Mouse (Mus musculus) left cerebral cortex, postnatal 4 days (tissue): ENCODE data around the gene Aldh3b1. TPM values are rescaled to one million over a fixed set of nuclear protein-coding genes. Genes with fewer than 3 reads are reported as not detected.

Source experiments
- DNase-seq: peaks from one replicate; pipeline ENCODE4 v3.0.0-alpha.2; 2022
- intact Hi-C: fragments of 180-260 bp; cut with DNase I; formaldehyde crosslinking; loops from one replicate; pipeline ENCODE4 v1.15.1; 2025
- total RNA-seq, 2 experiments: library from RNA; stranded (reverse); gene quantifications; 2 replicates each; pipeline ENCODE4 v1.2.3; 2021

The Aldh3b1 gene
- total RNA-seq, 2 experiments from 2014 or later = 1.5 to 1.9 TPM

DNA sequence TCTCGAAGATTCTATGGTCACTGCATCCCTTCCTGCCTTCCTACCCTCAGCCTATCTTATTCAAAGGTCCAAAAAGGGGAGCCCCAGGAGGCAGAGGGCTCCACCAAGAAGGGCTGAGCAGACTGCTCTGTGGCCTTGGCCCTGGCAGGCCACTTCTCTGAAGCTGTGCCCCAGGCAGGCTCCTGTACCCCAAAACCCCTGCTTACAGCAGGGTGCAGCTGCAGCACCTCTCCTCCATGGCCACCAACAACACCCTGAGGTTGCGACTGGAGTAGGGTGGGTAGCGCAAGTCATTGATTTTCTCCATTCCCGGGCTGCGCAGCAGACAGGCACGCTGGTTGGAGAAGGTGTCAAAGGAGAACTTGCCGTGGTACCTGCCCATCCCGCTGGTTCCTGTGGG, 15.9 kb downstream of the Aldh3b1 start:
- DNase-seq = no peak
- intact Hi-C loops = no loop called here

DNA sequence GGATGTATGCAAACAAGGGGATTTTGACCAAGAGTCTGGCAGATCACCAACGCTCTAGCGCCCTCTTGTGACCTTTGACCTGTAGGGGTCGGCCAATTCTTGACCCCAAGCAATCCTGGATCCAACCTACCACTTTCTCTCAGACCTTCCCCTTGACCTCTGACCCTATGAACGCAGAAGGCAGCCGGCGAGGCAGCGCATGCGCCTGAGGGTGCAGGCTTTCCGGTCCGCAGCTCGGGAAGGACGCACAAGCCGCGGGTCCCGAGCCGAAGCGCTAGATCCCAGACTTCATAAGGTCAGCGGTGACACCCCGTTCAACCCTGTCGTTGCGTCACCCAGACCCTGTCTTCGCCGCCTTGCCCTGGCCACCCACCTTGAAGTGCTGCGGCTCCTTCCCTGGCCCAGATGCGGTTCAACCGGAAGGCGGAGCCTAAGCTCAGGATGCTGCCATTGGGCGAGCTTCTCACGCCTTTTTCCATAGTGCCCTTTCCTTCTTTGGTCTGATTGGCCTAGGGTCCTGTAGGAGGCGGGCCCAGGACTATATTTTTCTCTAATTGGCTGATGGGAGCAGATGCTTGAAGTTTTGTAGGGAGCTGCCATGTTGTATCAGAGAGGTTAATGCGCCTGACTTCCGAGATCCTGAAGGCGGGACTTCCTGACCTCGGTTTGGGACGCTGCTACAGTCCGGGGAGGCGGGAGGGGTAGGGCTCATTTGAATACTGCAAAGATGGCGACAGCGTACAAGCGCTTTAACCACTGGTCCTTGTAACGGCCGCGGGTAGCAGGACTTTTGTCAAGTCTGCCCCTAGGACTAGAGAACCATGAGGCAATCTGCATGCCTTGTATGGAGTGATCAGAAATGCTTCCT, 17.0 kb downstream of the Aldh3b1 start, which contains the start of gene Ndufs8:
Ndufs8 (minus strand) TSS at position 438 of the 868 bp plus-strand sequence.
- intact Hi-C loops = no loop called here
- DNase-seq = peak; percentile 89

DNA sequence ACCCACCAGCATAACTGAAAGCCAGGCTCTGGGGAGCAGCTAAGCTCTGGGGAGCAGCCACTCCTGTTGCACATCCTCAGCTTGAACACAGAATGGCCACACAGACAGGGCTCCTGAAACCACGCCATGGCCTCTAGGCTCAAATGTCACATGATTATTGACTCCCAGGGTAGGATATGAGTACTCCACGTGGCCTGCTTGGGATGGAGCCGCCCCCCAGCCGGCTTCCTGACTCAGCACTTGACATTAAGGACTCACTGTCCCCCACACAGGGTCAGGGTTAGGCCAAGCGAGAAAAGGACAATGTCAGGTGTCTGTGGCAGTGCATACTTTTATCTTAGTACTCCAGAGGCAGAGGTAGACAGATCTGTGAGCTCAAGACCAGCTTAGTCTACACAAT, 19.4 kb downstream of the Aldh3b1 start:
- intact Hi-C loops = no loop called here
- no peak for DNase-seq

DNA sequence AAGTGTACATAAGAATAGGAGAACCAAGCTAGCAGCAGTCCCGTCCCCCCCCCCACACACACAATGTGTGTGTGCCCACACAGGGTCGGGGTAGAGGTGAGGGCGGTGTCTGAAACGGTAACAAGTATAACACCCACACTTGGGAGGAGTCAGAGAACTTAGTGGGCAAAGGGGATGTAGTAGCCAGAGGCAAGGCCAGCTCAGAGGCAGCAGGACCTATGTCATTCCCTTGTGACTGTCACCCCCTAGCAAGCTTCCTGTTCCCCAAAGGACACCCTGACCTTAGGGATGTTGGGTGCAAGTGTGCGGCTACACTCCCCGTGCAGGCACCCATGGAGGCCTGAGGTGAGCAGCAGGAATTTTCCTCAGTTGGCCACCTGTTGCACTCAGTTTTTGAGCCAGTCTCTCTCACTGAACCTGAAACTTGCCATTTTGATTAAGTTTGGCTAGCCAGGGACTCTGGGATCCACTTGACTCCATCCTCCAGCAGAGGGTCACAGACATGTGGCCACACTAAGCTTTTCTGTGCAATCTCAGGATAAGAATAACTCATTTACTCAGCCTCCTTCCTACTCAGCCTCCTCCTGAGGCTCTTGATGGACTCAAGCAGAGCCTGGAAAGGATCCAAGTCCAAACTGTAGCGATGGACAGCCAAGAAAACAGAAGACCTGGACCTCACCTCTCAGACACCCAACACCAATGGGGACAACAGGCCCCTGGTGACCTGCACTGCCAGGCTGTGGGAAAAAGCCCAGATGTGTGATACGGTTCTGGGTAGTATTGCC, 21.5 kb downstream of the Aldh3b1 start:
- no peak for DNase-seq
- intact Hi-C loops = no loop called here

DNA sequence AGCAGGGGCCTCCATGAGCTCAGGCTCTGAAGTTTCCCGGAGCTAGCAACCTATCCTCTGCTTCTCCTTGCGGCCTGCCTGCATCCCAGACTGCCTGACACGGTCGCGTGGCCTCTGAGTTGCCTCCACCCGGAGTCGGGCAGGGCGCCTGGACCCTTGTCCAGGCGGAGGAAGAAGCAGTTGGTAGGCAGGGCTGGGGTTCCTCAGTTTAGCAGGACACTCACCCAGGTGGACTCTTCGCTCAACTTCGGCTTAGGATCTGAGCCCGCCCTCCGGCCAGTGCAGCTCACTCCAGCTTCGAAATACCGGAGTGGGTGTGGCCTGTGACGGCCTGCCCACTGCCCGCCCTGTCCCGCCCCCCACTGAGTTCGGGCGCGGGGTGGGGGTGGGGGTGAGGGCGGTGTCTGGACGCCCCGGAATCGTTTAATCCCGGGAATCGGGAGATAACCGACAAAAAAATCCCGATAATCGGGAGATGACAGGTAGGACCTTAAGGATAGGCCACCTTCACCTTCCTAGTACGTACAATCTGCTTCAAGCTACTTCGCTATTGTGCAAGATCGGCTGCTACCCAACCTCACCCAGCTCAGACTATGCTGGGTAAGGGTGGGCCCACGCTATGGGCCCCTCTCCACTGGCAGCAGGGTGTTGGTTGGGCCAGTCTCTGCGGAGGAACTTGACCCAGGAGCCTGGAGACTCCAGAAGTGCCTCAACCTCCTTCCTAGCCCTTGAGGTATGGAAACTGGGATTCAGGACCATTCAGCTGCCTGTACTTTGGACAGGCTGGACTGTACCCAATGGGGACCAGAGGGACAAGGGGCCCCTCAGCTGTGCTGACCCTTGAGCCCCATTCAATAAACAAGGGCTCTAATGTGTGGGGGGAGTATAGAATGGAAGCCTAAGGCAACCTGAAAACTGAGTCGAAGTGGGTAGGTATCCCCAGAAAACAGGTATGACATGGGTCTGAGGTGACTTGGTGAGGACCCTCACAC, 22.5 kb downstream of the Aldh3b1 start, which contains the start of gene Tcirg1:
Tcirg1 (minus strand) TSS at position 339 of the 992 bp plus-strand sequence.
- intact Hi-C loops = no loop called here

DNA sequence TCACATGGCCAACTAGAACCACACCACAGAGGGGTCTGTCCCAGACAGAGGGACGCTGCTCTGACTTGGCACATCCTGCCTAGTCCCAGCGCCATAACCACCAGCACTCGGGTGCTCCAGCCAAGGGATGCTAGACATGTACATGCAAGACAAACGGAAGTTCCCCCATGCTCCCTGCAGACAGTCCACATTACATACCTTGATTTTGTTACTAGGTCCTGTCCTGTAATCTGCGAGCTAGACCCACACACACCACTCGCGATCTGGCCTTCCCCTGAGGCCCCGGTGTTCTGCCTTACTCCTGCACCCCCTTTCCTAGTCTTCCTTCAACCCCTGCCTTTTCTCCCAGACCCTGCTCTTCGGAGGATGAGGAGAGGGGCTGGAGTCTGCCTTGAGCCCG, 23.3 kb downstream of the Aldh3b1 start:
- intact Hi-C loops = no loop called here
- no peak for DNase-seq

More for the DNA sequence above, 22.5 kb downstream of the Aldh3b1 start, which contains the start of gene Tcirg1:
- DNase-seq = peak; percentile 57

DNA sequence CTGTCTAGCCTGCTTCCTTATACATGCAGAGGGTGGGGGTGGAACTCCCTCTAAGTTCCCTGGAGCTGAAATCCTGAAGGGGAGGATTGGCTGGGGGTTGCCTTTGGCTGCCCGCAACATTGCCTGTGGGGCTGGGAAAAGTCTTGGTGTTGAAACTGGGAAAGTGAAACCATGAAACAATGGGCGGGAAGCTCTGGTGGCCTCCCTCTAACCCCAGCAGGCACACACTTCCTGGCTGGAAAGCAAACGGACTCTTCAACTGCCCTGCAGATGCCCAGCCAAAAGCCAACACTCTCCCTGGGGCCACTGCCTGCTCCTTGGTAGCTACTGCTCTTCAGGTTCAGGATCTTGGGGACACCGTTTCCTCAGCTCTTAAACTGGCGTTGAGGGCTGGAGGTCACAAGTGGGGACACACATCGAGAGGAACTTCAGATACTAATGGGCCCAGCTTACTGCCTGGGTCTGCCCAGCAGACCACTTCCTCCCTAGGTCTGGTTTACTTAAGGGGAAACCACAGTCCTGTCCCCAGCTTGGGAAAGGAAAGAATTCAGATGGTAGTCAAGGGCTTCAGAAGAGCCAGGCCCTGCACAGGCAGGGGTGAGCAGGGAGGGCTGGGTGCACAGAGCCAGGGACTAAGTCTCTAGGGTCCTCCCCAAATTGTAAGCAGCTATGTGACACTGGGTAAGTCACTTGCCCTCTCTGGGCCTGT, 24.2 kb downstream of the Aldh3b1 start:
- intact Hi-C loops = no loop called here
- no peak for DNase-seq

DNA sequence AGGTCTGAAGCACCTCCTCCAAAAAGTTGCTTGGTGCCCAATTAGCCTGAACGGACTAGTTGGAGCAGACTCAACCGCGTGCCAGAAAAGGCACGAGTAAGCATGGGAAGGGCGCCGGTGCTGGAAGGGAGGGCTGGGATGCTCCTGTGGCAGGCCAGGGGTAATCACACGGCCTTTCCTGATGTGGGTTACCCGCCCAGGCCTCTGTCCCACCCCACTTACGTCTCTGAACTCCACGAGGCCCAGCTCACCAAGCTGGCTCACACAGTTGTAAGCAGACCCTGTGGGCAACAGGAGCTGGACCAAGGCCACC, 25.3 kb downstream of the Aldh3b1 start:
- intact Hi-C loops = no loop called here
- no peak for DNase-seq

DNA sequence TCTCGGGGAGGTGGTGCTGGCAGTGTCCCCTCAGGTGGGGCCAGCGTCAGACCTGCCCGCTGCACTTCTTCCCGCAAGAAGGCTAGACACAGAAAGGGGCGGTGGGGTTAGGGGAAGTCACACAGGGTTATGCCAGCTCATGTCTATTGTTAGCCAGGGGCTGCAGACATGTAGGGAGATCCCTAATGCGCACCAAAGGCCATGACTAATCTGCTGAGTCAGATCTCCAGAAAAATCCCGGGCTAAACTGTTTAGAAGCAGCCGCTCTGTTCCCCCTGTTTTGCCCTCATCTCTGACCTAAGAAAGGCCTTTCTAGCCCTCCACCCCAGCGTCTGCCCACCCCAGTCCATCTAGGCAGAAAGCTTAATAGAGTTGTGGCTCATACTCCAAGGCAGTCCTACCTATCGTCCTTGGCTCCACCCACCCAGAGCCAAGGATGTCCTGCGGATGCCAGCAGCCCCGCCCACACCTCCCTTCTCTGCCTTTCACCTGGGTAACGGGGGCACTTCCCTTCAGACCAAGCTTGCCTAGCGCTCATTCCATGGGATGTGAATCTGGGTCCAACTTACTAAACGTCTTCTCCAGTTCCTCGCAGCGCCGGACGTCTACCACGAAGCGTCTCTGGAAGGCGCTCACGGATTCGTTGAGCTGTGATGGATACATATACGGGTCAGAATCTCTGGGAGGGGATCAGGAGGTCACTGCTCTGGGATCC, 25.8 kb downstream of the Aldh3b1 start:
- intact Hi-C loops = no loop called here
- DNase-seq = no peak

DNA sequence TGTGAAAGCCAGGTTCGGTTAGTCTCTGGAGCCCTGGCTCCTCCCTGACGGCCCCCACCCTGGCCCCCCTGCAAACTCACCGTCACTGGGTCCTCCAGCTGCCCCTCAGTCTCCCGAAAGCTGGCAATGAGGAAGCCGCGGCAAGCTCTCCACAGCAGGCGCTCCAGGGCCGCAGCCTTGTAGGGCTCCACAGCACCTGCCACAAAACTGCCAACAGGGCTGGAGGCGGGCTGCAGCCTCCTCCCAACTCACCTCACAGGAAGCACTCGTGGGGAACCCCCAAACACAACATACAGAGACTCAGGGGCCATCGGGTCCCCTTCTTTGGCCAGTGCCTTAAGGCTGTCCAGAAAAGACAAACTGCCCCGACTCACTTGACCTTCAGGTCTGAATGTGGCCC, 26.6 kb downstream of the Aldh3b1 start:
- DNase-seq = no peak
- intact Hi-C loops = no loop called here

DNA sequence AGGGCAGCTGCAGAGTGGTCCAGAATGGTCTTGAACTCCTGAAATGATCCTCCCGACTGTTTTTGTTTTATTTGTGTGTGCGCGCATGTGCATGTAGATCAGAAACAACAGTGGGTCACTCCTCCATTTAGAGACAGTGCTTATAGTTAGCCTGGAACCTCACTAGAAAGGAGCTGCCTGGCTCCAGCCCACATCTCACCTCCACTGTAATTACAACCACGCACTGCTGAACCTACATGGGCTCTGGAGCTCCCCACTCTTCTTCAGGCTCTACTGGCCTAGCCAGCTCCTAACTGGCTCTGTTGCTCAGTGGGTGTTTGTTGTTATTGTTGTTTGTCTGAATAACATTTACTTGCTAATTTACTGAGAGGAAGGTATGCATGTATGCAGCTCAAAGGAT, 30.0 kb downstream of the Aldh3b1 start:
- intact Hi-C loops = no loop called here
- DNase-seq = no peak

DNA sequence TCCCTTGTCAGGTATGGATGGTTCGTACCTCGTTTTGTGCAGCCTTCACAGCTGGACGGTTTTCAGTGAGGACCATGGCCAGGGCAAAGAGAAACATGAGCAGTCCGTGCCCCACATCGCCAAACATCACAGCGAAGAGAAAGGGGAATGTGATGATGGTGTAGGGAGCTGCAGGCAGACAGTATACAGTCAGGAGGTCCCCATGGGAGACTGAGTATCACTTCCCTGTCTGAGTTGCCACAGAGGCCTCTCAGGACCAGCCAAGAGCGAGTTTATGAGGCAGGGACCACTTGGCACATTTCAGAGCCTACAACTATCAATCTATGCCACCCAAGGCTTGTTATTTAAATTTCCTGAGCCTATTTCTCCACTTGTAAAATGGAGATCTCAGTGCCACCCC, 30.7 kb downstream of the Aldh3b1 start:
- intact Hi-C loops = no loop called here
- DNase-seq = no peak

DNA sequence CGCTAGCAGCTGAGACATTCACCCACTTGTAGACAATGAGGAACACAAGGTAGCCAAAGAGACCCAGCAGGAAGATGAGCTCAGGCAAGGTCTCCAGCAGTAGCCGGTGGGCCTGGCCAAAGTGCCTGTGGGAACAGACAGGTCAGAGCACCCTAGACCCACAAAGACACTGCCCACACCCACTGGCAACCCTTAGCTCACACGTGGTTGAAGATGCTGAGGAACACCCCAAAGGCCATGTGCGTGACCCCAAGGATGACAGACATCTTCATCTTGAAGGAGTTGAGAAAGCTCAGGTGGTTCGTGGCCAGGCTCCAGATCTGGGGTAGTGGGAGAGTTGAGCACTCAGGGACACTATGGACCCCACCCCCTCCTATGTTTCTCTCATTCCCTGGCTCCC, 32.1 kb downstream of the Aldh3b1 start:
- no peak for DNase-seq
- intact Hi-C loops = no loop called here

DNA sequence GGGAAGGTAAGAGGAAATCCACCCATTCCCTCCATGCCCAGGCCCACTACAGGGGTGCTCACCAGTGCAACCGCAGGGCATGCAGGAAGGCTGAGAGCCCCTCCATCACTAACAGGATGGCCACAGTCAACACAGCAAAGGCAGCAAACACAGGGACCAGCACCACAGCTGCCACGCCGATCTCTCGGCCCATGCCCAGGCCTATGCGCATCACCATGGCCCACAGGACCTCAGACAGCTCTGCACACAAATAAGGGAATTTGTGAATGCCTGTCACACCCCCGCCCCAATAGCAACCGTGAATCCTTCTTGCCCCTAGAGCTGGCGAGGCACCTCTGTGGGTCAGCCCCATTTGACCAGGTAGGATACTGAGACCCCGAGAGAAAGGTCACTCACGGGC, 33.4 kb downstream of the Aldh3b1 start:
- DNase-seq = no peak
- intact Hi-C loops = no loop called here

DNA sequence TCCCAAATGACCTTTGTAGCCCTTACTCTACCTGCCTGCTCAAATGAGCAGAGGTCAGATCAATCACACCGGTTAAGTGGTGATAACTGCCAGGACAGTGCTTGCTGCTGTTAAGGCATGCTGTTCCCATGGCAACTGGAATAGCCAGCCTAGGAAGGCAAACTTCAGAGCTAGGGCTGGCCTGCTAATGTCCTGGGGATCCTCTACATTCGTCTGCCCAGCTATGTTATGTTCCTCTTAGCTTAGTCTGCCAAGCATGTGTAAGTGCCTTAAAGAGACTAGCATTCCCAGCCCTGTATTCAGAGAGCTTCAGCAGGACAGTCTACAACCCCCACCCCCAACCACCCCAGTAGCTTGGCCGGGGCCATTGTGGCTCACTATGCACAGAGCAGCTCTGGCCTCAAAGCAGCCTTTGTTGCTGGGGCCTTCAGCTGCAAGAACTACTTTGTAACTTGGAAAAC, 34.4 kb downstream of the Aldh3b1 start:
- peak; percentile 50 for DNase-seq
- intact Hi-C loops = no loop called here

DNA sequence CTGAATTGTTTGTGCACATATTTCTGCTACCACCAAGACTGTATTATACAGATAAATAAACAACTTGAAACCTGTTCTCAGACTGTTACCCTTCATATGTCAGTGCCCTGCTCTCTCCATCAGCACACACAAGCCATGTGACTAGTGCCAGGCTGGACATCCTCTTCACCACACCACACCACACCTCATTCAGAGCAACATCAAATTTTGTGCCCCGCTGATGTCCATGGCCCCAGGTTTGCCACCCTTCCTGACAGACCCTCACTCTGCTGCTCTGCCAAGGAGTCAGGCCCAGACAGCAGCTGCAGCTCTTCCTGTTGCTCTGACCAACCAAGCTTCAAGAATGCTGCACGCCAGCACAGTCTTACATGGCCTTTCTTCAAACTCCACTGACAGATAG, 35.3 kb downstream of the Aldh3b1 start:
- no peak for DNase-seq
- intact Hi-C loops = no loop called here

DNA sequence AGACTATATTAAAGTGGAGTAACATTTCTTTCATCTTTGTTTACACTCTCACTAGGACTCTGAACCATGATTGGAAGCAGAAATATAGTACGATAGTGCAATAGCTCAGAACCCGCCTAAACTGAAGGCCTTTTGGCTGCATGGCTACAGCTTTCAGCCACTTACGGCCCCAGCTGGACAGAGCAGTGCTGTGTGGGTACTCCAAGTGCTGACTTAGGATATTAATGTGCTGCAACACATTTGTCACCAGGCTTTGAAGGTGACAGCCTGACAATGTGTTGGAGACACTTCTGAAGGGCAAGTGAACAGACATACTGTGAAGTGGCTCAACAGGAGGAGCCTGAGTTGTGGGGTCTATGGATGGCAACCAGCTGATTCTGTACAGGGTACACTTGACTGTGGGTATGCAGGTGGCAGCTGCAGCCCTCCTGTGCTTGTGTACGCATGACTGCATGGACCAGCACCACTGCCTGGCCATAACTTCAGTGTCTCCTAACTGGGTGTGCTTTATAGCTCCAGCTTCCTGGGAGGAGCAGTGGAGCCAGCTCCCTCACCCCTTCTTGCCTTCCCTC, 36.0 kb downstream of the Aldh3b1 start:
- intact Hi-C loops = no loop called here
- no peak for DNase-seq

DNA sequence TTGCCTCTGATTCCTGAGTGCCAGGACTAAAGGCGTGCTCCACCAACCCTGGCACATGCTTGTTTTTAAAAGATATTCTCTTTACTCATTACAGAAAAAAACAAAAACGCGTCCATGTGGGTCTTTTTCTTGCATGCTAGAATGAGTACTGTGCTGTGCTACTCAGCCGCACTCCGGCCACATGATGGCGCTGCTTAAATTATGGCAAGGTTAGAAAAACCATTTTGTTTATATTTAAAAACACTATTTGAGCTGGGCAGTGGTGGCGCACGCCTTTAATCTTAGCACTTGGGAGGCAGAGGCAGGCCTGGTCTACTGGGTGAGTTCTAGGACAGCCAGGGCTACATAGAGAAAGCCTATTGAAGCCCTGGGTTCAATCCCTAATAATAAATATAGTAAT, 39.4 kb downstream of the Aldh3b1 start:
- DNase-seq = no peak
- intact Hi-C loops = no loop called here

DNA sequence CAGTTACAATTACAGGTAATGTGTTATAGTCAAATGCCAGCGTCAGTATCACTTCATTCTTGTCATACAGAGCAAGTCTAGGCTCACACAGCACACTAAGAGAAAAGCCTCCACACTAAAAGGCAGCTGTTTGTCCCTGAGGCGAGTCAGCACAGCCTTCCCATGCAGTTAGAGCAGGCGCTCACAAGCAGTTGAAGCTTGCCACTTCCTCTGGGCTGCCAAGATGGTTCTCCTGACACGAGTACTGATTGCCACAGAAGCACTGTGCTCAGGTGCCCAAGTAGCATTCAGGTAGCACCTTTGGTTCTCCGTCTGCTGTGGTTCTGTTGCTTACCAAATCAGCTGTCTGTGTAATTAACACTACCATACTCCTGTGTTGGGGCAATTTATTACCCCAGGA, 40.5 kb downstream of the Aldh3b1 start:
- intact Hi-C loops = no loop called here
- DNase-seq = no peak
